Mouse (Mus musculus) neural tube, embryonic 13.5 days (tissue): Measurements from ENCODE around the gene Cep170. TPM values are rescaled to one million over a fixed set of nuclear protein-coding genes. Genes with fewer than 3 reads are reported as not detected.
A peak's percentile ranks its signal among the peaks of the same experiment; 100 is the strongest.

Experiments
- ATAC-seq: fragments of 200-750 bp; cut with Nextera tagmentation; 2 replicates; pipeline ENCODE4 v1.8.0; 2017; ENCODE audit warnings: low read depth, mild to moderate bottlenecking, moderate TSS enrichment, moderate library complexity
- H3K27ac ChIP-seq: fragments of 300-500 bp; sonication (generic); replicated peaks from 2 replicates; pipeline ENCODE4 v1.5.1; 2015; ENCODE audit warnings: moderate library complexity, mild to moderate bottlenecking, inconsistent platforms
- H3K27me3 ChIP-seq: fragments of 300-500 bp; sonication (generic); 2 replicates; pipeline ENCODE4 v1.6.1; 2015; ENCODE audit warnings: mild to moderate bottlenecking, inconsistent platforms
- H3K36me3 ChIP-seq: fragments of 300-500 bp; sonication (generic); 2 replicates; pipeline ENCODE4 v1.6.1; 2015; ENCODE audit warnings: mild to moderate bottlenecking, inconsistent platforms
- H3K4me1 ChIP-seq: fragments of 300-500 bp; sonication (generic); replicated peaks from 2 replicates; pipeline ENCODE4 v1.6.1; 2015; ENCODE audit warnings: inconsistent platforms
- H3K4me2 ChIP-seq: fragments of 300-500 bp; sonication (generic); 2 replicates; pipeline ENCODE4 v1.6.1; 2015; ENCODE audit warnings: inconsistent platforms, mild to moderate bottlenecking, moderate library complexity
- H3K4me3 ChIP-seq: fragments of 300-500 bp; sonication (generic); 2 replicates; pipeline ENCODE4 v1.5.1; 2015; ENCODE audit warnings: mild to moderate bottlenecking, inconsistent platforms
- H3K9ac ChIP-seq: fragments of 300-500 bp; sonication (generic); 2 replicates; pipeline ENCODE4 v1.6.1; 2015; ENCODE audit warnings: moderate library complexity, mild to moderate bottlenecking, inconsistent platforms
- H3K9me3 ChIP-seq: fragments of 300-500 bp; sonication (generic); 2 replicates; pipeline ENCODE4 v1.6.1; 2016; ENCODE audit warnings: inconsistent platforms
- WGBS: fragments of 180-500 bp; shearing (Covaris S2); methylation state at CpG from one replicate; pipeline ENCODE4 v1.1.7; 2015; 5-methylcytosine and 5-hydroxymethylcytosine counted together
- polyA plus RNA-seq: library from polyadenylated mRNA; unstranded; fragments of >200 nt; fragmentation: Nextera tagmentation; extraction: Ambion mirVana; gene quantifications from 2 replicates; pipeline ENCODE4 v1.2.1, GENCODE M21; 2015

Gene Cep170
- polyA plus RNA-seq, 1 experiment from 2014 or later, result 97.8 TPM

GRCm38 (mm10) chr1:176822949-176823348 is 9.1 kb upstream of the Cep170 start:
- no peaks in the 10 kb centered on the region for H3K9me3 ChIP-seq
- no peak for ATAC-seq
- no peak overlapping the region for H3K27ac ChIP-seq
- H3K36me3 ChIP-seq, result 0 out of 2 replicates have a peak, but pooled peaks cover 5% of the 10 kb centered on the region
- no peak overlapping the region for H3K9ac ChIP-seq
- H3K4me1 ChIP-seq, result peaks cover 6% of the 10 kb centered on the region; the same call in 1 of the 2 replicates
- no peak overlapping the region for H3K4me3 ChIP-seq
- H3K27me3 ChIP-seq, result no peaks in the 10 kb centered on the region
- WGBS, result 78% methylated on average over 4 of the region's 4 CpGs
- H3K4me2 ChIP-seq, result no peak overlapping the region

DNA sequence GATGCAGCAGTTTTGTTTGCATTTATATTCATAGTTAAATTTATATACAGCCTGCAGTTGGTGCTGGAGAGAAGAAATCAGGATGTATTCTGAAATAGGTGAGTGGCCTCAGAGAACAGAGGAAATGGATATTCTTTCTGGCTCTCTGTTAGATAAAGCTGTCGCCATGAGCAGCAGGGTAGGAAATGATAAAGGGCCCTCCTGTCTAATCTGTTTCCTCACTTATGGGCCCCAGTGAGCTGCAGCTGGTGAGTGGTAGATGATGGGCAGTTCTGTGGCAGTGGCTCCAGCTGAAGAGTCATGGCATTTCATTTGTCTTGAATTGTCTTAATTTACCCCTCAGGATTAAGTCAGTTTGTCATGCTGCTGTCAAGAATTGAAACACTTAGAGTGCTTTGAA is 8.1 kb upstream of the Cep170 start:
- Histone ChIP-seq H3K36me3 (0 out of 2 replicates have a peak, but pooled peaks cover 5% of the 10 kb centered on the region), H3K9me3 (no peaks in the 10 kb centered on the region), H3K27ac (0 out of 2 replicates have a peak overlapping the region, but pooled peaks have one; percentile 23), H3K4me1 (peaks cover 6% of the 10 kb centered on the region; the same call in 1 of the 2 replicates), H3K27me3 (no peaks in the 10 kb centered on the region), H3K4me2 (no peak overlapping the region), H3K4me3 (no peak overlapping the region), H3K9ac (no peak overlapping the region)
- 31% methylated on average over 1 of the region's 1 CpGs for WGBS
- ATAC-seq, result no peak

- no peak for ATAC-seq
- peaks cover 20% of the 10 kb centered on the region for H3K4me1 ChIP-seq
- H3K9me3 ChIP-seq, result no peaks in the 10 kb centered on the region
- H3K36me3 ChIP-seq, result no peaks in the 10 kb centered on the region
- H3K27ac ChIP-seq, result no peak overlapping the region
- no peak overlapping the region for H3K4me2 ChIP-seq
- H3K27me3 ChIP-seq, result no peaks in the 10 kb centered on the region
- WGBS, result 74% methylated on average over 6 of the region's 6 CpGs
- H3K9ac ChIP-seq, result no peak overlapping the region
- no peak overlapping the region for H3K4me3 ChIP-seq
Observed at GRCm38 (mm10) chr1:176818763-176819162, 4.9 kb upstream of the Cep170 start.

DNA sequence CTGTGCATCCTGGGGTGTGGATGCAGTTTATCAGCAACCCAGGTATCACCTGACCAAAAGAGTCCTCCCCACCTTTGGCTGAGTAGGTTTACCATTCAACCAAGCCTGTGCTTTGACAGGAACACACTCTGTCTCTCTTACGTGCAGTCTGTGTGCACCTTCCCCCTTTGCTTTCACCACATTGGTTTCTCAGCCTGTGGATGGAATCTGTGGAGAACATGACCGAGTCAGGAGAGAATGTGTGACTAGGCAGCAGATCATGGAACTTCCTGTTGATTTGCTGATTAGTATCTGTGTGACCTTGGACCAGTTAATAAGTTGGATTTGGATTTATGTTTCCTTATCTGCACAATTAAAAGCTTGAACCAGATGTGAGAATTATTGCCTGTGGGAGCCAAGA is 4.3 kb upstream of the Cep170 start:
- Histone ChIP-seq H3K27me3 (no peaks in the 10 kb centered on the region), H3K4me1 (peaks cover 20% of the 10 kb centered on the region), H3K9ac (no peak overlapping the region), H3K36me3 (no peaks in the 10 kb centered on the region), H3K27ac (no peak overlapping the region), H3K4me3 (no peak overlapping the region), H3K4me2 (no peak overlapping the region), H3K9me3 (no peaks in the 10 kb centered on the region)
- ATAC-seq, result no peak
- WGBS, result 87% methylated on average over 2 of the region's 2 CpGs

DNA sequence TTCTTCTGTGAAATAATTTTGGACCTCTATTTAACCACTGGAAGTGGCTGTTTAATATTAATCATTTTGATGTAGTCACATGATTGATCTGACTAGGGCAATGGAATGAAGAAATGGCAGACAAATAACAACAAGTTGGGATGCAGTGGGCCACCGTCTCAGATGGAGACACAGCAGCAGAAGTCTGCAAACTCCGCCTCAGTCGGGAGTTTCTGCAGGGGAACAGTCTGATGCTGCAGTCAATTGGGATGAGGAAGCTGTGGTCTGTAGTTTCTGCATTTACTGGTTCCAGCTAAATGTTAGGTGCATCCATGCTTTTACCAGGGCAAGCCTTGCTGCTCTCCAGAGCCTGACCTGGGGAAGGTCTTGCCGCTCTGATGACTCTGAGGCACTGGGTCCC is 2.9 kb upstream of the Cep170 start:
- Histone ChIP-seq H3K4me3 (no peak overlapping the region), H3K4me1 (peaks cover 22% of the 10 kb centered on the region), H3K4me2 (no peak overlapping the region), H3K9me3 (no peaks in the 10 kb centered on the region), H3K27ac (no peak overlapping the region), H3K36me3 (no peaks in the 10 kb centered on the region), H3K9ac (no peak overlapping the region), H3K27me3 (no peaks in the 10 kb centered on the region)
- WGBS, result 88% methylated on average over 4 of the region's 4 CpGs
- ATAC-seq, result no peak

DNA sequence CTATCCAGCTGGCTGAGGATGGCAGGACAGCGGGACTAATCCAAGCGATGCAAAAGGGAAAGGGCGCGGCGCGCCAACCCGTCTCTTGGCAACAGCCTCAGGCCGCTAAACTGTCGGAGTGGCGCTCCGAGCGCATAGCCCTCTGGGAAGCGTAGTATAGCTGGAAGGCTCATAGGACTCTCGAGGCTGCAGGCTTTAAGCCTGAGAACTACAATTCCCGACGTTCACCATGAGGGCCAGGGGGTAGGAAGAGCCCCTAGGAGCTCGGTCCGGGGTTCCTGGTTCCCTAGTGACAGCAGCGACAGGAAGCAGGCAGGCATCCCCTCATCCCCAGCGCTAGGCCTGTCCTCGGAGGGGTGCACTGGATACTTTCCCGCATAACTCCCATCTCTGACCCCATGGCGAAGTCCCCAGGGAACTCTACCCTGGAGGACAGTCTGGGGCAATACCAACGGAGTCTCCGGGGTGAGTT is 760 bp upstream of the Cep170 start, which contains the start of gene Sdccag8:
TSS of gene Sdccag8 (plus strand) at position 70 of the 472 bp plus-strand sequence.
- H3K27ac ChIP-seq, result peak within 1 kb of the TSS; percentile 100
- peak within 1 kb of the TSS; percentile 96 for H3K9ac ChIP-seq
- H3K27me3 ChIP-seq, result no peaks in the 10 kb centered on the region
- peak; percentile 96 for ATAC-seq
- H3K4me2 ChIP-seq, result peak within 1 kb of the TSS; percentile 82
- H3K36me3 ChIP-seq, result no peaks in the 10 kb centered on the region
- under 1% methylated on average over 25 of the region's 25 CpGs for WGBS
- H3K4me1 ChIP-seq, result peaks cover 39% of the 10 kb centered on the region
- H3K4me3 ChIP-seq, result peak within 1 kb of the TSS; percentile 63
- no peaks in the 10 kb centered on the region for H3K9me3 ChIP-seq

- H3K9ac ChIP-seq, result peak overlapping the region; percentile 96
- peak overlapping the region; percentile 82 for H3K4me2 ChIP-seq
- H3K27me3 ChIP-seq, result no peaks in the 10 kb centered on the region
- no peaks in the 10 kb centered on the region for H3K9me3 ChIP-seq
- peak overlapping the region; percentile 63 for H3K4me3 ChIP-seq
- no peaks in the 10 kb centered on the region for H3K36me3 ChIP-seq
- WGBS, result under 1% methylated on average over 53 of the region's 75 CpGs
- H3K4me1 ChIP-seq, result peaks cover 50% of the 10 kb centered on the region
- H3K27ac ChIP-seq, result peak overlapping the region; percentile 100
- ATAC-seq, result peak; percentile 59
Observed at GRCm38 (mm10) chr1:176813292-176814035, 403 bp downstream of the Cep170 start.

- Histone ChIP-seq H3K4me3 (peak overlapping the region; percentile 63), H3K4me1 (peaks cover 53% of the 10 kb centered on the region), H3K9ac (peak overlapping the region; percentile 96), H3K4me2 (peak overlapping the region; percentile 82), H3K9me3 (no peaks in the 10 kb centered on the region), H3K27ac (peak overlapping the region; percentile 100), H3K27me3 (no peaks in the 10 kb centered on the region), H3K36me3 (no peaks in the 10 kb centered on the region)
- no peak for ATAC-seq
- WGBS, result 19% methylated on average over 11 of the region's 11 CpGs
Observed at GRCm38 (mm10) chr1:176812491-176813291, 1.2 kb downstream of the Cep170 start.

GRCm38 (mm10) chr1:176811892-176812291 is 2.0 kb downstream of the Cep170 start:
- WGBS, result 85% methylated on average over 3 of the region's 3 CpGs
- Histone ChIP-seq H3K27me3 (no peaks in the 10 kb centered on the region), H3K4me2 (peak overlapping the region; percentile 82), H3K9me3 (no peaks in the 10 kb centered on the region), H3K9ac (peak overlapping the region; percentile 96), H3K4me1 (peaks cover 57% of the 10 kb centered on the region), H3K27ac (peak overlapping the region; percentile 100; the same call in 1 of the 2 replicates), H3K4me3 (peak overlapping the region; percentile 63), H3K36me3 (no peaks in the 10 kb centered on the region)
- no peak for ATAC-seq

DNA sequence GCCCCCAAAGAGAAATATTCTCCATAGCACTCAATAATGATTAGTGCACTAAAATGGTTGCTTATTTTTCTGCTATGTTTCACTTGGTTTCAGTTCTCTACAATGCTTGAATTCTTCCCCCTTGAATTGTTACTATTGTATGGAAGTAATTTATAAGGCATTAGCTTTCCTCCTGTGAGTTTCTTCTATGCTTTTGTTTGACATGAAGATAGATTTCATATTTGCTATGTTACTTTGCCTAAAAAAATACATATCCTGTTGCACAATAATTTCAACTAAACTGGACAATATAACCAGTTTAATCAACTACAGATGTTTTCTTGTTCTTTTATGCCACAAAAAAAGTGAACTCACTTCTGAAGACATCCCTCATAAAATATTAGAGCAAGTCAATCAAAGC is 3.7 kb downstream of the Cep170 start:
- H3K27me3 ChIP-seq, result no peaks in the 10 kb centered on the region
- H3K4me2 ChIP-seq, result no peak overlapping the region
- no peaks in the 10 kb centered on the region for H3K36me3 ChIP-seq
- H3K27ac ChIP-seq, result no peak overlapping the region
- no peak overlapping the region for H3K4me3 ChIP-seq
- no peaks in the 10 kb centered on the region for H3K9me3 ChIP-seq
- H3K9ac ChIP-seq, result no peak overlapping the region
- peaks cover 52% of the 10 kb centered on the region for H3K4me1 ChIP-seq
- no peak for ATAC-seq

DNA sequence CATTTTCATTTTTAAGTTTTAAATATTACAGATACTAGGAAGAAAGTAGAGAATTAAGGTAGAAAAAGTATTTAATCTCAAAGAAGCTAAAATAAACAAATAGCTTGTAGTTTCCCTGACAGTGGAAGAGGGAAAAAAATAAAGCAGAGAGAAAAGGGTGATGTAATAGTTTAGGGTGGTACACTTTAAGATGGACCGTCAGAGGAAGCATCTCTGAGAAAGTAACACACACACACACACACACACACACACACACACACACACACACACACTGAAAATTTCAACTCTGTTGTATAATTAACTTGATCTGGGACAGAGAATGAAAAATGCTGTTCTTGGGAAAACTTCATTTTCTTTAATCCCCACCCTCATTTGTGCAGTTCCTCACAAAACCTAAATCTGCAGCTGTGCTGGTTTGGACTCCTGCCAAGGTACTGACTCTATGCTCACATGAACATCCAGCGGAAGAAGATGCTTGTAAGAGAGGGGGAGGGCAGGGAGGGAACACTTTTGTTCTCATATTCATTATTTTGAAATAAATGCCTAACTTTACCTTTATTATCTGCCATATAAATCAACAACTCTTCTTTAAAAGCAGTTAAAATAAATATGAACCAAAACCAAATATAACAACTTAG is 13.0 kb downstream of the Cep170 start:
- H3K4me2 ChIP-seq, result no peak overlapping the region
- ATAC-seq, result no peak
- WGBS, result 25% methylated on average over 2 of the region's 2 CpGs
- H3K27me3 ChIP-seq, result no peaks in the 10 kb centered on the region
- H3K27ac ChIP-seq, result no peak overlapping the region
- H3K4me1 ChIP-seq, result peaks cover 38% of the 10 kb centered on the region
- no peak overlapping the region for H3K4me3 ChIP-seq
- H3K9me3 ChIP-seq, result no peaks in the 10 kb centered on the region
- no peaks in the 10 kb centered on the region for H3K36me3 ChIP-seq
- H3K9ac ChIP-seq, result no peak overlapping the region

- no peak overlapping the region for H3K4me3 ChIP-seq
- no peak overlapping the region for H3K4me2 ChIP-seq
- H3K27ac ChIP-seq, result no peak overlapping the region
- H3K4me1 ChIP-seq, result peaks cover 41% of the 10 kb centered on the region
- H3K9me3 ChIP-seq, result no peaks in the 10 kb centered on the region
- H3K27me3 ChIP-seq, result no peaks in the 10 kb centered on the region
- H3K9ac ChIP-seq, result no peak overlapping the region
- H3K36me3 ChIP-seq, result no peaks in the 10 kb centered on the region
- no peak for ATAC-seq
Observed at GRCm38 (mm10) chr1:176798673-176799072, 15.2 kb downstream of the Cep170 start.
